Mouse (Mus musculus) hindlimb bud, embryonic 11.5 days (tissue): Measurements from ENCODE around the gene Nfasc.

Source experiments
- DNase-seq: peaks from one replicate; pipeline ENCODE4 v3.0.0-alpha.2; 2012; ENCODE audit warnings: low read depth, low spot score; ENCODE audit errors: extremely low spot score

Gene Nfasc

GRCm38 (mm10) chr1:132733873-132734447 lies 7.6 kb downstream of the Nfasc start:
- DNase-seq = no peak

DNA sequence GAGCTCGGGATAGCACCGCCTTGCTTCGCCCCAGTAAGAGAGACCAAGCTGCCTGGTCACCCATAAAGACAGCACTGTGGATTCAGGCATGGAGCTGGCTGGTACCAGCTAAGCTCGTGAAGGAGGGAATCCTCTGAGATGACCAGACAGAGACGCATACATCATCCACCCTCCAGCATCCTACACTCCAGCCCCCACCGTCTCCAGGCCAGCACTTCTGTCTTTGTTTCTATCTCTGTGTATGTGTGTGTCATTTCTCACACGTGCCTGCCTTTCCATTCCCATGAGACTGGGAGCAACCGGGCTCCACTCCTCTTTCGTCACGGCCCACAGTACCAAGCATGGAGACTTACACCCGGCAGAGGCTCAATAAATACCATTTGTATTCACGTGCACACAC lies 9.3 kb downstream of the Nfasc start:
- DNase-seq = no peak

GRCm38 (mm10) chr1:132727548-132727947 lies 14.0 kb downstream of the Nfasc start:
- DNase-seq = no peak

- no peak for DNase-seq
Observed at GRCm38 (mm10) chr1:132722362-132722761, 19.2 kb downstream of the Nfasc start.

DNA sequence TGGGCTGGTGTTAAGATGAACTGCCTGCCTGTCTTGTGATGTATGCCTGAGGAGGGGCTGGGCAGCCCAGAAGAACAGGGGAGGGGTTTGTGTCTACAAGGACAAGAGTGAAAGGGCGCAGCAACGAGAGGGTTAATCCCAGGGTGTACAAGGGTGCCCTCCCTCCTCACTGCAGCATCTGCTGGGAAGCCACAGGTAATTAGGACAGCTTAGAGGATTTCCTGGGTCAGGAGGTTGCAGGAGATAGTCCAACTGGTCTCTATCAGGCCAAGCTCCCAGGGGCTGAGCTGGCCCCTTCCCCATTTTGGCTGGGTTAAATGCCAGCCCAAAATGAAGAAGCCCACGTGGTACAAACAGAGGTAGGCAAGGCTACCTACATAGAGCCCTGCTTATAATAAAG lies 20.3 kb downstream of the Nfasc start:
- DNase-seq = no peak

GRCm38 (mm10) chr1:132718225-132718624 lies 23.4 kb downstream of the Nfasc start:
- no peak for DNase-seq

GRCm38 (mm10) chr1:132715044-132715443 lies 26.6 kb downstream of the Nfasc start:
- no peak for DNase-seq

DNA sequence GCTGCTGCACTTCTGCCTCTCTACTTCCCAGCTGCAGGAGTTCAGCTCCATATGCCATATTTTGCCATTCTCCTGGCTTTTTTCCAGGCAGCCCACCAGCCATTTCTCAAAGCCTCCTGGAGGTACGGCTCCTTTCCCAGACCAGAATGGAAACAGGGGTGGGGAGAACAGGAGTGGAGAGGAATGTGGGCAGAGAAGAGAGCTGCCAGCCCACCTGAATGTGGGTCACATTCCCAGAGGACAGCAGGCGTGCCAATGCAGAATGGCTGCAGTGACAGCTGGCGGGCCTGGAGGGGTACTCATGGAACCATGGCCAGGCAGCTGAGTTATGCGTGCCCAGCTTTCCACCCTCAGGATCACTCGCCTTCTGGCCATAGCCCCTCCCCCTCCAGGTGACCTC lies 32.2 kb downstream of the Nfasc start:
- no peak for DNase-seq

DNA sequence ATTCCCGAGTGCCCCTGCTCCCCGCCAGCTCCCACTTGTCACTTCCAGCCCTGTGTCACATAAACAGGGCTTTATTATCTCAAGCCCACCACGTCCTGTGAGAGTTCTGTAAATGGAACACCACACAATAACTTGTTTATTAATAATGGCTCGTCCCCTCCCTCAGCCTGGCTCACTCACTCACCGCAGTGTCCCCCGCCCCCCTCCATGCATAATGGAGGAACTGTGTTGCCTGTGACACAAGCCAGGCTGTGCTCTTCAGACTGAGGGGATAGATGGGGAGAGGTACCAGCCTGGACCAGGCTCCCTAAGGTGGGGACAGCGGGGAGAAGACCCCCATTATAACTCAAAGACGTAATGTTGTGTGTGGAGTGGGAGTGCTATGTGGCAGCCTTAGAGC lies 34.3 kb downstream of the Nfasc start:
- DNase-seq = no peak

GRCm38 (mm10) chr1:132703467-132703866 lies 38.1 kb downstream of the Nfasc start:
- no peak for DNase-seq

DNA sequence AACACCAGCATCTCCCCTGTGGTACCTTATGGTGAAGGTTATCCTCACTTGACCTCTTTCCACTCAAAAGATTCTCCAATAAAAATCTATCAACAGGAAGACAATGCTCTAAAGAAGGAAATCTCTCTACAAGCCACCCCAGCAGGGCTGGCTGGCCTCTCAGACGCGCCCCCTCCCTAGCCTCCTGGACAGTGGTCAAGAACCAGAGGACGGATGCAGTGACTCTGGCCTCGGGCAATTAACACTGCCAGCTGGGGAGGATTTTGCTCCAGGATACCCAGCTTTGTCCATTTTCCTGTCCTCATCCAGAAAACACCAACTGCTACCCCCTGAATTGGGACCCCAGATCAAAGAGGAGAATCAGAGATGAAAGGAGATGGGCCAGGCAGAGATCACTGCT lies 44.7 kb downstream of the Nfasc start:
- DNase-seq = no peak

- no peak for DNase-seq
Observed at GRCm38 (mm10) chr1:132696232-132696631, 45.4 kb downstream of the Nfasc start.

DNA sequence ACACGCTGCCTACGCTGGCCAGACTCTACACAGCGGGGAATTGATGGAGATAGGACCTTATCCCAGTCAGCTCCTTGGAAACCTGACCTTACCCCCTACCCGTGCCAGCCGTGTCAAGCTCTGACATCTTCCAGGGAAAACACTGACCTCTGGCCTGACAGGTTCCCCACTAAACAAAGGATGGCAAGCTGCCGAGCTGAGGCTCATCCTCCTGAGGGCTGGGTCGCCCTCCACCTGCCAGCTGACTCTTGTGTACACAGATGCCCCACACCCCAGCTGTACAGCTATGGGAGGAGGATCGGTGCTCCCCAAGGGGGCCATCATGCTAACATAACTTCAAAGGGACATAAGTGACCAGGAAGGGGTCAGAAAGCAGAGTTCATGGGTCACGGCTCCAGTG lies 47.6 kb downstream of the Nfasc start:
- no peak for DNase-seq

- DNase-seq = peak; percentile 52
Observed at GRCm38 (mm10) chr1:132689181-132689580, 52.4 kb downstream of the Nfasc start.

DNA sequence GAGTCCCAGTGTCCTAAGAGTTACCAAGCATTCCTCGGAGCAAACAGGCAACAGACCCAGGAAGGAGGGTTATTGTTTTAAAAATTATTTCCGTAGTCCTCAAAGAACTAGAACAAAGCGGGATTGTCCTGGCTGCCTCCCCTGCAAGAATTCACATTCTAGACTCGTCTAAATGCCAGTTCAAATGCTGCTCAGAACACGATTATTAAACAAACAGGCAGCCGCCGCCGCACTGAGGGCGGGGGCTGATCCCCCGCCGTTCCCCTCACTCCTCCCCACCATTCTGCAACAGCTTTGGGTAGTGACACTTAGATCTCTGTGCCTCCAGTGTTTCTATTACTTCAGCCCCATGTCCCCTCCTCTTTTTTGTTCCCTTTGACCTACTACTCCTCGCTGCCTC lies 62.7 kb downstream of the Nfasc start:
- DNase-seq = no peak

DNA sequence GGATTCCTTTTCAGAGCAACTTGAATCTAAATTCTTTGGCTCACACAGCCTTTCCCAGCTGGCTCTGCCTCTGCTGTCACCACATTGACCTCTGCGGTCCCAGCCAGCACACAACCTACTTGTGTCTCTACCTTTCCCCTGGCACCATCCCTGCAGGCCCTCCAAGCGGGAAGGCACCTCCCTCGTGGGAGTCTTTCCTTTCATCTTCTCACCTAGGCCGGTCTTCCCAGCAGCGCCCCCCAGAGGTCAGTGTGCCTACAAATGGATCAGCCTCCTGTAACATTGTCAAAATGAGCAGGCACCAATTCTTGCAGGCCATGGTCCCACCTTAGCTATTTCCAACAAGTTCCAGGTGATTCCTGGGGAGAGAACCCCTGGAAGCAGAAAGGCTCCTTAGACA lies 63.5 kb downstream of the Nfasc start:
- DNase-seq = no peak

DNA sequence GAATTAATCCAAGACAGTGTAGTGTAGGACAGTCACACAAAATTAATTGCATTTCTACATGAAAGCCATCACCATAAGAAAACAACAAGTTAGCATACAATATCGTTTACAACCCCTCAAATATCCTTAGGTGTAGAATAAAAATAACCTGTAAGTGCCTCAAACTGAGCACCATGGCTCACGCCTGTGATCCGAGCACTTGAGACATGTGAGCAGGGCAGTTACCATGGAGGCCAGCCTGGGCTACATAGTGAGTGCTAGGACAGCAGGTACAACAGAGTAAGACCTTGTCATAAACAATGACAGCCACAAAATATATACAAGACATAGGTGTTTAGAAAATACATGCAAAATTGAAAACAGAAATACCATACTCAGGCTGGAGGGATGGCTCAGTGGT lies 68.9 kb downstream of the Nfasc start:
- DNase-seq = no peak

- no peak for DNase-seq
Observed at GRCm38 (mm10) chr1:132669200-132669599, 72.4 kb downstream of the Nfasc start.

GRCm38 (mm10) chr1:132660354-132660753 lies 81.2 kb downstream of the Nfasc start:
- no peak for DNase-seq

DNA sequence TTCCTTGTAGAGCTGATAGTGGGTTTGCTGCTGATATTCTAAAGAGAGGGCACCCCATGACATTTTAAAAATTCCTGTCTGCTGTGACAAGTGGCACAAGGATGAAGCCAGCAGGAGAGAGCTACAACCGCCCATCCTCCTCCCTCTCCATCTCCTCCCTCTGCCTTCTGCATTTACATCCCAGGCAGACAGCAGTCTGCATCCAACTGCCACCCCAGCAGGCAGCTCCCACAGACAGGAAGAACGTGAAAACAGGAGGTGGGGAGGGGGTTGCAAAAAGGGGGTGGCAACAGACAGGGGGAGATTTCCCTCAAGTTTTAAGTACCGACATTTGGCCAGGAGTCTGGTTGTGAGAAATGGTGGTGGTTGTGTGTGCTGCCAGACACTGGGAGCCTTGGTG lies 82.0 kb downstream of the Nfasc start:
- DNase-seq = no peak

- DNase-seq = no peak
Observed at GRCm38 (mm10) chr1:132655611-132656010, 86.0 kb downstream of the Nfasc start.

- DNase-seq = no peak
Observed at GRCm38 (mm10) chr1:132654769-132655168, 86.8 kb downstream of the Nfasc start.

- DNase-seq = no peak
Observed at GRCm38 (mm10) chr1:132653841-132654457, 87.6 kb downstream of the Nfasc start.
